Mouse (Mus musculus) liver, embryonic 14.5 days (tissue): Measurements from ENCODE around the gene Stx5a. TPM values are rescaled to one million over a fixed set of nuclear protein-coding genes. Genes with fewer than 3 reads are reported as not detected.

ENCODE experiments used
- ATAC-seq: fragments of 200-750 bp; cut with Nextera tagmentation; 2 replicates; pipeline ENCODE4 v1.8.0; 2017; ENCODE audit warnings: moderate number of reproducible peaks, mild to moderate bottlenecking, moderate library complexity; ENCODE audit not compliant: insufficient read depth
- DNase-seq, 3 experiments: peaks; one replicate each; pipeline ENCODE4 v3.0.0-alpha.2; 2012 to 2013; ENCODE audit warnings: low read depth in 3 of 3, low spot score in 3 of 3
- H3K27ac ChIP-seq: fragments of 300-500 bp; sonication (generic); 2 replicates; pipeline ENCODE4 v1.5.1; 2014; ENCODE audit warnings: moderate library complexity, mild to moderate bottlenecking, control low read depth, inconsistent platforms
- H3K27me3 ChIP-seq: fragments of 300-500 bp; sonication (generic); 2 replicates; pipeline ENCODE4 v1.6.1; 2014; ENCODE audit warnings: mild to moderate bottlenecking, low read length, moderate library complexity; ENCODE audit not compliant: control insufficient read depth, insufficient read depth
- H3K36me3 ChIP-seq: fragments of 300-500 bp; sonication (generic); replicated peaks from 2 replicates; pipeline ENCODE4 v1.6.1; 2014; ENCODE audit warnings: low read depth; ENCODE audit not compliant: control insufficient read depth, insufficient read depth
- H3K4me1 ChIP-seq, 2 experiments: fragments of 200-500 bp in 1 of 2; fragments of 300-500 bp in 1 of 2; sonication (generic) in 1 of 2; replicated peaks; 2 replicates each; pipeline ENCODE4 v1.6.1; 2012 to 2014; ENCODE audit warnings: antibody characterized with exemption in 1 of 2, inconsistent platforms in 1 of 2, low read length in 1 of 2; ENCODE audit not compliant: control insufficient read depth in 2 of 2, insufficient read depth in 2 of 2
- H3K4me2 ChIP-seq: fragments of 300-500 bp; sonication (generic); 2 replicates; pipeline ENCODE4 v1.6.1; 2014; ENCODE audit warnings: low read depth, mild to moderate bottlenecking, control low read depth, moderate library complexity
- H3K4me3 ChIP-seq, 2 experiments: fragments of 200-500 bp in 1 of 2; fragments of 300-500 bp in 1 of 2; sonication (generic) in 1 of 2; 2 replicates each; pipeline ENCODE4 v1.5.1; 2012 to 2014; ENCODE audit warnings: low read depth in 2 of 2, low read length in 2 of 2, mild to moderate bottlenecking in 2 of 2, control low read depth in 1 of 2, inconsistent platforms in 1 of 2, moderate library complexity in 1 of 2; ENCODE audit not compliant: insufficient read depth in 1 of 2
- H3K9ac ChIP-seq: fragments of 300-500 bp; sonication (generic); replicated peaks from 2 replicates; pipeline ENCODE4 v1.6.1; 2014; ENCODE audit warnings: mild to moderate bottlenecking, control low read depth, moderate library complexity
- H3K9me3 ChIP-seq: fragments of 300-500 bp; sonication (generic); 2 replicates; pipeline ENCODE4 v1.6.1; 2016; ENCODE audit warnings: low read length, mixed read lengths; ENCODE audit not compliant: control insufficient read depth
- CTCF ChIP-seq: IDR thresholded peaks from 2 replicates; pipeline ENCODE4 v1.5.1; 2016; ENCODE audit warnings: antibody characterized with exemption, low read depth, control low read depth
- EP300 ChIP-seq: IDR thresholded peaks from 2 replicates; pipeline ENCODE4 v1.6.1; 2016; ENCODE audit warnings: antibody characterized with exemption, low read depth
- WGBS: fragments of 180-500 bp; shearing (Covaris S2); extraction: QIAGEN DNeasy Blood & Tissue Kit; methylation state at CpG from one replicate; pipeline ENCODE4 v1.1.7; 2014; ENCODE audit not compliant: insufficient replicate concordance; 5-methylcytosine and 5-hydroxymethylcytosine counted together
- polyA plus RNA-seq, 2 experiments: library from polyadenylated mRNA; depleted of rRNA in 1 of 2; stranded (reverse) in 1 of 2; unstranded in 1 of 2; fragments of >200 nt; fragmentation: Nextera tagmentation in 1 of 2; extraction: Ambion mirVana in 1 of 2; gene quantifications; 2 replicates each; pipeline versions ENCODE4 v1.2.1 to v1.2.3; 2012 to 2014

Gene Stx5a
- polyA plus RNA-seq, 2 experiments, result 32.0 to 36.9 TPM

DNA sequence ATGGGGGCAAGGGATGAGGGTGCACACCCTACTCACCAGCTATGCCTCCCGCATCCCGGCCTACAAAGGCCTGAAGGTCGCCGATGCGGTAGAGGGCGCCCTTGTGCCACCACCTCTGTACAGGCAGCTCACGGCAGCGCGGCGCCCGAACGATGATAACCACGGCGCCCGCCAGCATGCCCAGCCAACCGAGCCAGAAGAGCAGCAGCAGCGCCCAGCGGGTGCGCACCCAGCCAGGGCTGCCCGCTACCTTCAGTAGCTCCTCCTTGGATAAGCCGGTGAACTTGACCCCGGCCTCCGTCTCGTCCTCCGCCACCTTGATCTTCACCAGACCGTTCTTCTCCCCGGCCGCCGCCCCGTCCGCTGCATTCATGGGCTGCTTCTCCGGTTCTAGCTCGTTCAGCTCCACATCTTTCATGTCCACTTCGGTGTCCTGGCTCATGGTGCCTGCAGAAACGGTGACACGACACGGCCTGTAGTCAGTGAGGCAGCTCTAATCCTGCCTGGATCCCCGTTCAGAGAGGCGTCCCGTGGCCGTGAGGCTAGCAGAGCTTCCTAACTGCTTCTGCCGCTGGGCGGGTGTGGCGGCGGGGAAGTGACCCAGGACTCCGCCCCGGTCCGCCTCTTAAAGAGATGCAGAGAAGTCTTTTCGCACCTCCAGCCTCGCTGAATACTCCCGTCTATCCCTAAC is 27.8 kb upstream of the Stx5a start:
- DNase-seq (peak; percentile 81 to 86 (median 85)), ATAC-seq (peak; percentile 82)
- Histone ChIP-seq H3K4me2 (peak overlapping the region; percentile 98), H3K27me3 (no peaks in the 10 kb centered on the region), H3K4me1 (peaks cover 49 to 56% of the 10 kb centered on the region in 2 experiments), H3K4me3 (peak overlapping the region; percentile 98 to 99), H3K9me3 (no peaks in the 10 kb centered on the region), H3K27ac (peak overlapping the region; percentile 99), H3K9ac (peak overlapping the region; percentile 99), H3K36me3 (peaks cover 43% of the 10 kb centered on the region)
- TF ChIP-seq EP300, result peak; percentile 32
- TF ChIP-seq CTCF, result peak; percentile 96
- WGBS, result under 1% methylated on average over 51 of the region's 51 CpGs

GRCm38 (mm10) chr19:8713997-8714652 is 27.1 kb upstream of the Stx5a start:
- 6% methylated on average over 13 of the region's 13 CpGs for WGBS
- Histone ChIP-seq H3K27ac (peak overlapping the region; percentile 99), H3K4me3 (peak overlapping the region; percentile 98 to 99), H3K4me2 (peak overlapping the region; percentile 98), H3K27me3 (no peaks in the 10 kb centered on the region), H3K36me3 (peaks cover 37% of the 10 kb centered on the region), H3K9me3 (no peaks in the 10 kb centered on the region), H3K4me1 (peaks cover 51 to 52% of the 10 kb centered on the region in 2 experiments), H3K9ac (peak overlapping the region; percentile 99)
- ATAC-seq (peak; percentile 14; the same call in 1 of the 2 replicates), DNase-seq (no peak)
- TF ChIP-seq EP300 (no peak), CTCF (no peak)

- Histone ChIP-seq H3K36me3 (peaks cover 29% of the 10 kb centered on the region), H3K27me3 (no peaks in the 10 kb centered on the region), H3K9ac (peak overlapping the region; percentile 99), H3K4me1 (peaks cover 50% of the 10 kb centered on the region in 2 experiments), H3K4me3 (peak overlapping the region; percentile 37 to 99), H3K9me3 (no peaks in the 10 kb centered on the region), H3K27ac (peak overlapping the region; percentile 99), H3K4me2 (peak overlapping the region; percentile 98)
- TF ChIP-seq CTCF (peak; percentile 59), EP300 (peak; percentile 97)
- DNase-seq (peak; percentile 89 to 94 (median 92)), ATAC-seq (peak; percentile 77)
- 29% methylated on average over 10 of the region's 10 CpGs for WGBS
Observed at GRCm38 (mm10) chr19:8714653-8715481, 26.3 kb upstream of the Stx5a start.

DNA sequence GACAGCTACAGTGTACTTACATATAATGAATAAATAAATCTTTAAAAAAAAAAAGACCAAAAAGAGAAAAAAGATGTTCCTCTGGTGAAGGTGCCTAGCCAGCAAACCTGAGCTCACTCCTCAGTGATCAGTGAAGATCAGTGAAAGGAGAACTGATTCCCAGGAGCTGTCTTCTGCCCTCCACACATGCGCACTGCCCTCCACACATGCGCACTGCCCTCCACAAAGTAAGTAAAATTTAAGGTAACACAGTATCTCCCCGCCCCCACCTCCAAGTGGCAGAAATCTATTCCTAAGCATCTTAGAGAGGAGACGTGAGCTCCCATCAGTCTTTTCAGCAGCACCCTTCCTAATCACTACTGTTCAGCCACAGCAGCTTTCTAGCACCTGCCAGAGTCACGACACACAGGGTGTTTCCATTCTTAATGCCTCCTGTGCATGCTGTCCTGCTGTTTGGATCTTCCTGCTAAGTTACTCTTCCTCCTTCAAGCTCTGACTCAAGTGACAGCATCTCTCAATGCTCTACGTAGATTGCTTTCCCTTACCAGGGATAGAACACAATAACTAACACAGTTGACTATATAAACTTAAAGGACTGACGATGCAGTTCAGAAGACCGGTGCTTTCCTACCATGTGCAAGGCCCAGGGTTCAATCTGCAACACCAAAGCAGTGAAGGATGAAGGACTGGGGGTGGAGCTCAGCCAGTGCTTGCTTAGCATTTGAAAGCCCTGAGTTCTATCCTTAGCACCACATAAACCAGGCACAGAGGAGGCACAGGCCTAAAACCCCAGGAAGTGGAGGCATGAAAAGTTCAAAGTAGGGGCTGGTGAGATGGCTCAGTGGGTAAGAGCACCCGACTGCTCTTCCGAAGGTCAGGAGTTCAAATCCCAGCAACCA is 25.1 kb upstream of the Stx5a start:
- Histone ChIP-seq H3K36me3 (peaks cover 17% of the 10 kb centered on the region), H3K27me3 (no peaks in the 10 kb centered on the region), H3K4me2 (peak overlapping the region; percentile 98), H3K27ac (peak overlapping the region; percentile 99), H3K4me3 (peak overlapping the region in 1 of 2 experiments; percentile 20; a peak in 2 of 4 replicates), H3K9ac (peak overlapping the region; percentile 51), H3K4me1 (peaks cover 40 to 44% of the 10 kb centered on the region in 2 experiments), H3K9me3 (no peaks in the 10 kb centered on the region)
- DNase-seq, result peak in 1 of 3 experiments; percentile 56
- ATAC-seq, result peak; percentile 11; the same call in 1 of the 2 replicates
- WGBS, result 66% methylated on average over 10 of the region's 10 CpGs
- TF ChIP-seq CTCF (0 out of 2 replicates have a peak, but pooled peaks have one; percentile 3), EP300 (0 out of 2 replicates have a peak, but pooled peaks have one; percentile 44)
